Mouse (Mus musculus): ENCODE results near the gene H2-Ob. TPM values are rescaled to one million over a fixed set of nuclear protein-coding genes. Genes with fewer than 3 reads are reported as not detected.

Gene H2-Ob
- 2.1 TPM for polyA plus RNA-seq (2015; fragmentation: Illumina TruSeq; extraction: RNeasy Lipid Tissue Mini Kit (QIAGEN cat#74804); ENCODE audit: insufficient read depth, low read depth, low replicate concordance)

GRCm38 (mm10) chr17:34238706-34239105, at the start of gene H2-Ob:
TSS of gene H2-Ob (plus strand) at chr17:34238903.

GRCm38 (mm10) chr17:34196941-34197894, 41.5 kb upstream of the H2-Ob start, which contains the start of gene Psmb8:
TSS of gene Psmb8 (plus strand) at chr17:34197721.

GRCm38 (mm10) chr17:34203444-34203843, 35.3 kb upstream of the H2-Ob start, which contains the start of gene Tap2:
TSS of gene Tap2 (plus strand) at chr17:34203527.

GRCm38 (mm10) chr17:34257594-34258375, 19.1 kb downstream of the H2-Ob start, which contains the start of gene H2-Ab1:
TSS of gene H2-Ab1 (plus strand) at chr17:34257689.

GRCm38 (mm10) chr17:34287648-34288047, 48.9 kb downstream of the H2-Ob start, which contains the start of gene H2-Aa:
TSS of gene H2-Aa (minus strand) at chr17:34287823.

Other genes with a start within 250 kb of the H2-Ob start
- gene H2-K1, start 238.6 kb upstream of the H2-Ob start, polyA plus RNA-seq (2015; fragmentation: Illumina TruSeq; extraction: RNeasy Lipid Tissue Mini Kit (QIAGEN cat#74804); ENCODE audit: insufficient read depth, low read depth, low replicate concordance) = 424 TPM
- gene Ring1, start 214.2 kb upstream of the H2-Ob start, polyA plus RNA-seq (2015; fragmentation: Illumina TruSeq; extraction: RNeasy Lipid Tissue Mini Kit (QIAGEN cat#74804); ENCODE audit: insufficient read depth, low read depth, low replicate concordance) = 14.0 TPM
- 55.1 TPM for gene H2-Ke6, start 210.8 kb upstream of the H2-Ob start, polyA plus RNA-seq (2015; fragmentation: Illumina TruSeq; extraction: RNeasy Lipid Tissue Mini Kit (QIAGEN cat#74804); ENCODE audit: insufficient read depth, low read depth, low replicate concordance)
- gene Slc39a7, start 207.2 kb upstream of the H2-Ob start, polyA plus RNA-seq (2015; fragmentation: Illumina TruSeq; extraction: RNeasy Lipid Tissue Mini Kit (QIAGEN cat#74804); ENCODE audit: insufficient read depth, low read depth, low replicate concordance) = 42.1 TPM
- gene Rxrb, start 207.1 kb upstream of the H2-Ob start, polyA plus RNA-seq (2015; fragmentation: Illumina TruSeq; extraction: RNeasy Lipid Tissue Mini Kit (QIAGEN cat#74804); ENCODE audit: insufficient read depth, low read depth, low replicate concordance) = 19.4 TPM
- 1.9 TPM for gene Col11a2, start 199.5 kb upstream of the H2-Ob start, polyA plus RNA-seq (2015; fragmentation: Illumina TruSeq; extraction: RNeasy Lipid Tissue Mini Kit (QIAGEN cat#74804); ENCODE audit: insufficient read depth, low read depth, low replicate concordance)
- gene H2-Oa, start 146.6 kb upstream of the H2-Ob start, polyA plus RNA-seq (2015; fragmentation: Illumina TruSeq; extraction: RNeasy Lipid Tissue Mini Kit (QIAGEN cat#74804); ENCODE audit: insufficient read depth, low read depth, low replicate concordance) = not detected
- gene H2-DMa, start 119.4 kb upstream of the H2-Ob start, polyA plus RNA-seq (2015; fragmentation: Illumina TruSeq; extraction: RNeasy Lipid Tissue Mini Kit (QIAGEN cat#74804); ENCODE audit: insufficient read depth, low read depth, low replicate concordance) = 2.6 TPM
- 51.9 TPM for gene Brd2, start 116.3 kb upstream of the H2-Ob start, polyA plus RNA-seq (2015; fragmentation: Illumina TruSeq; extraction: RNeasy Lipid Tissue Mini Kit (QIAGEN cat#74804); ENCODE audit: insufficient read depth, low read depth, low replicate concordance)
- gene H2-DMb2, start 95.6 kb upstream of the H2-Ob start, polyA plus RNA-seq (2015; fragmentation: Illumina TruSeq; extraction: RNeasy Lipid Tissue Mini Kit (QIAGEN cat#74804); ENCODE audit: insufficient read depth, low read depth, low replicate concordance) = 1.9 TPM
- gene H2-DMb1, start 85.8 kb upstream of the H2-Ob start, polyA plus RNA-seq (2015; fragmentation: Illumina TruSeq; extraction: RNeasy Lipid Tissue Mini Kit (QIAGEN cat#74804); ENCODE audit: insufficient read depth, low read depth, low replicate concordance) = 7.8 TPM
- gene Tap1, start 51.4 kb upstream of the H2-Ob start, polyA plus RNA-seq (2015; fragmentation: Illumina TruSeq; extraction: RNeasy Lipid Tissue Mini Kit (QIAGEN cat#74804); ENCODE audit: insufficient read depth, low read depth, low replicate concordance) = 6.3 TPM
- gene Psmb9, start 51.1 kb upstream of the H2-Ob start, polyA plus RNA-seq (2015; fragmentation: Illumina TruSeq; extraction: RNeasy Lipid Tissue Mini Kit (QIAGEN cat#74804); ENCODE audit: insufficient read depth, low read depth, low replicate concordance) = 9.2 TPM
- gene Psmb8, start 41.2 kb upstream of the H2-Ob start, polyA plus RNA-seq (2015; fragmentation: Illumina TruSeq; extraction: RNeasy Lipid Tissue Mini Kit (QIAGEN cat#74804); ENCODE audit: insufficient read depth, low read depth, low replicate concordance) = 13.8 TPM
- 9.1 TPM for gene Tap2, start 35.4 kb upstream of the H2-Ob start, polyA plus RNA-seq (2015; fragmentation: Illumina TruSeq; extraction: RNeasy Lipid Tissue Mini Kit (QIAGEN cat#74804); ENCODE audit: insufficient read depth, low read depth, low replicate concordance)
- gene H2-Ab1, start 18.8 kb downstream of the H2-Ob start, polyA plus RNA-seq (2015; fragmentation: Illumina TruSeq; extraction: RNeasy Lipid Tissue Mini Kit (QIAGEN cat#74804); ENCODE audit: insufficient read depth, low read depth, low replicate concordance) = 44.7 TPM
- gene H2-Aa, start 48.9 kb downstream of the H2-Ob start, polyA plus RNA-seq (2015; fragmentation: Illumina TruSeq; extraction: RNeasy Lipid Tissue Mini Kit (QIAGEN cat#74804); ENCODE audit: insufficient read depth, low read depth, low replicate concordance) = 56.9 TPM
- 37.0 TPM for gene H2-Eb1, start 67.0 kb downstream of the H2-Ob start, polyA plus RNA-seq (2015; fragmentation: Illumina TruSeq; extraction: RNeasy Lipid Tissue Mini Kit (QIAGEN cat#74804); ENCODE audit: insufficient read depth, low read depth, low replicate concordance)
- gene H2-Eb2, start 86.8 kb downstream of the H2-Ob start, polyA plus RNA-seq (2015; fragmentation: Illumina TruSeq; extraction: RNeasy Lipid Tissue Mini Kit (QIAGEN cat#74804); ENCODE audit: insufficient read depth, low read depth, low replicate concordance) = not detected
- not detected for gene Btnl2, start 115.9 kb downstream of the H2-Ob start, polyA plus RNA-seq (2015; fragmentation: Illumina TruSeq; extraction: RNeasy Lipid Tissue Mini Kit (QIAGEN cat#74804); ENCODE audit: insufficient read depth, low read depth, low replicate concordance)
- gene Btnl1, start 138.2 kb downstream of the H2-Ob start, polyA plus RNA-seq (2015; fragmentation: Illumina TruSeq; extraction: RNeasy Lipid Tissue Mini Kit (QIAGEN cat#74804); ENCODE audit: insufficient read depth, low read depth, low replicate concordance) = not detected
- 4.2 TPM for gene BC051142, start 159.9 kb downstream of the H2-Ob start, polyA plus RNA-seq (2015; fragmentation: Illumina TruSeq; extraction: RNeasy Lipid Tissue Mini Kit (QIAGEN cat#74804); ENCODE audit: insufficient read depth, low read depth, low replicate concordance)
- not detected for gene Btnl4, start 238.4 kb downstream of the H2-Ob start, polyA plus RNA-seq (2015; fragmentation: Illumina TruSeq; extraction: RNeasy Lipid Tissue Mini Kit (QIAGEN cat#74804); ENCODE audit: insufficient read depth, low read depth, low replicate concordance)